Mouse (Mus musculus) hindbrain, embryonic 11.5 days (tissue): ENCODE results near the gene Hs1bp3. TPM values are rescaled to one million over a fixed set of nuclear protein-coding genes. Genes with fewer than 3 reads are reported as not detected.

Experiments
- ATAC-seq: fragments of 200-750 bp; cut with Nextera tagmentation; 2 replicates; pipeline ENCODE4 v1.8.0; 2017; ENCODE audit warnings: mild to moderate bottlenecking, moderate TSS enrichment, moderate library complexity; ENCODE audit not compliant: low FRiP score
- DNase-seq: peaks from one replicate; pipeline ENCODE4 v3.0.0-alpha.2; 2015; ENCODE audit warnings: low spot score
- H3K27ac ChIP-seq: fragments of 300-500 bp; sonication (generic); 2 replicates; pipeline ENCODE4 v1.5.1; 2014; ENCODE audit warnings: mild to moderate bottlenecking, low read depth, low read length
- H3K27me3 ChIP-seq: fragments of 300-500 bp; sonication (generic); 2 replicates; pipeline ENCODE4 v1.6.1; 2014; ENCODE audit warnings: mild to moderate bottlenecking, low read length, moderate library complexity, mixed read lengths; ENCODE audit not compliant: control insufficient read depth, insufficient read depth
- H3K36me3 ChIP-seq: fragments of 300-500 bp; sonication (generic); 2 replicates; pipeline ENCODE4 v1.6.1; 2014; ENCODE audit warnings: mild to moderate bottlenecking, low read length, moderate library complexity, mixed read lengths; ENCODE audit not compliant: control insufficient read depth, insufficient read depth
- H3K4me1 ChIP-seq: fragments of 300-500 bp; sonication (generic); replicated peaks from 2 replicates; pipeline ENCODE4 v1.6.1; 2014; ENCODE audit warnings: low read length, mixed read lengths; ENCODE audit not compliant: control insufficient read depth, insufficient read depth
- H3K4me2 ChIP-seq: fragments of 300-500 bp; sonication (generic); replicated peaks from 2 replicates; pipeline ENCODE4 v1.6.1; 2014; ENCODE audit warnings: mild to moderate bottlenecking, low read depth, low read length
- H3K4me3 ChIP-seq: fragments of 300-500 bp; sonication (generic); 2 replicates; pipeline ENCODE4 v1.5.1; 2014; ENCODE audit warnings: low read depth, low read length
- H3K9ac ChIP-seq: fragments of 300-500 bp; sonication (generic); 2 replicates; pipeline ENCODE4 v1.6.1; 2014; ENCODE audit warnings: low read depth, low read length
- H3K9me3 ChIP-seq: fragments of 300-500 bp; sonication (generic); 2 replicates; pipeline ENCODE4 v1.6.1; 2016; ENCODE audit warnings: low read length; ENCODE audit not compliant: control insufficient read depth
- WGBS: fragments of 180-500 bp; shearing (Covaris S2); extraction: QIAGEN DNeasy Blood & Tissue Kit; methylation state at CpG from one replicate; pipeline ENCODE4 v1.1.7; 2014; 5-methylcytosine and 5-hydroxymethylcytosine counted together
- polyA plus RNA-seq: library from polyadenylated mRNA; unstranded; fragments of >200 nt; fragmentation: Nextera tagmentation; extraction: Ambion mirVana; gene quantifications from 2 replicates; pipeline ENCODE4 v1.2.1, GENCODE M21; 2014

Hs1bp3 gene
- 6.9 TPM in 2 replicates for polyA plus RNA-seq

DNA sequence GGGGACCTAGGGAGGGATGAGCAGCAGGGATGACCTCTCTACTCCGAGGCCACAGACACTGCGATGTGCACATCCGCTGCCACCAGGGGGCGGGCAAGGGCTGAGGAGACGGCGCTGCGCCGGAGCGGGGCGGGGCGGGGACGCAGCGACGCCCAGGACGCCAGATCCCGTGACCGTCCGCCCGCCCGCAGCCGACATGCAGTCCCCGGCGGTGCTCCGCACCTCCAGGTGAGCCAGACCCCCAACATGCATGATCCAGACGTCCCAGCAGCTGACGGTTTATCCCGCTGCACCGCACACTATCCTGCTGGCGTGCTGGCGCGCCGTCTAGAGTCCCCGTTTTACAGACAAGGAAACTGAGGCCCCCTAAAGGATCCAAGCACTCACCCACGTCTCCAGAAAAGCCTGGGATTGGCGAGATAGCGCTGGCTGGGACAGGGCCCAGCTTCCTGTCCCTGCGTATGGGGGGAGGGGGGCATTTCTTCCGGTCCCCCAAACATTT lies at the start of gene Hs1bp3:
Hs1bp3 (plus strand) TSS at position 163 of the 502 bp plus-strand sequence.
- H3K4me1 ChIP-seq, result 0 out of 2 replicates have a peak, but pooled peaks cover 2% of the 10 kb centered on the region
- no peaks in the 10 kb centered on the region; the same call in 1 of the 2 replicates for H3K27me3 ChIP-seq
- WGBS, result 3% methylated on average over 38 of the region's 38 CpGs
- DNase-seq (peak; percentile 97), ATAC-seq (peak; percentile 88)
- peak within 1 kb of the TSS; percentile 71 for H3K9ac ChIP-seq
- H3K4me2 ChIP-seq, result peak within 1 kb of the TSS; percentile 77
- H3K9me3 ChIP-seq, result no peaks in the 10 kb centered on the region
- H3K36me3 ChIP-seq, result no peaks in the 10 kb centered on the region
- H3K27ac ChIP-seq, result no peak within 1 kb of the TSS
- peak within 1 kb of the TSS; percentile 56 for H3K4me3 ChIP-seq

DNA sequence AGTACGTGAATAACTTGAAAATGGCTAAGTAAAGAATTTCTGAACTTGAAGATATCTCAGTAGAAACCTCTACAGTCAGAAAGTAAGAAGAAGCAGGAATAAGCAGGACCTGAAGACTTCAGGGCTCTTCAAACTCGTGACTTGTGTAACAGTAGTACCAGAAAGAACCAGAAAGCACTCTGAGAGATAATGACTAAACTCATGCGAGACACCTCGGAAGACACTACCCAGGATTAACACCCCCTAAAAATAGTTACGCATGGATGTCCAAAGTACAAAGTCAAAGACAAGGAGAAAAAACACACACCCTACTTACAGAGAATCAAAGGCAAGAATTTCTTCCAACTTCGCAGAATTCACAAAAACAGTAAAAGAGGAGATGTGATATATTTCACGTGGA lies 46.9 kb upstream of the Hs1bp3 start:
- H3K4me1 ChIP-seq, result no peaks in the 10 kb centered on the region
- ATAC-seq (no peak), DNase-seq (no peak)
- no peak overlapping the region for H3K9ac ChIP-seq
- 96% methylated on average over 7 of the region's 7 CpGs for WGBS
- no peaks in the 10 kb centered on the region for H3K27me3 ChIP-seq
- H3K36me3 ChIP-seq, result no peaks in the 10 kb centered on the region
- H3K27ac ChIP-seq, result no peak overlapping the region
- H3K4me3 ChIP-seq, result no peak overlapping the region
- H3K9me3 ChIP-seq, result no peaks in the 10 kb centered on the region
- H3K4me2 ChIP-seq, result no peak overlapping the region

DNA sequence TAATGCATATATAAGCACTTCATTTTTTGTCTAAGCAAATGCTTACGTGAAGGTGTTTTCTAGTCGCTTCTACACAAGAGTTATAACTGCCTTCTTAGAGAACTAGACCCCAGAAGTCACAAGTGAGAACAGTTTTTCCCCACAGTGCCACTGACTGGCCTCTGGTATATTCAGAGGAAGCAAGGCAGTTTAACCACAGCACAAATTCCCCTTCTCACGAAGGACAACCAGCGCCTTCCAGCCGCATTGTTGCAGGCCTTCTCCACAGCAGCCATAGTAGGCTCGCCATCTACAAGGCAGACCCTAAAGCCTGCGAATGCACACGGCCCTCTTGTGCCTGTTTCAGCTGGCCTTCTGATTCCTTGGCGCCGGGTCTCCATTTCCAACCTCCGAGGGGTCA lies 43.6 kb upstream of the Hs1bp3 start:
- no peak overlapping the region for H3K4me2 ChIP-seq
- no peak overlapping the region for H3K27ac ChIP-seq
- H3K4me3 ChIP-seq, result no peak overlapping the region
- no peaks in the 10 kb centered on the region for H3K9me3 ChIP-seq
- H3K9ac ChIP-seq, result no peak overlapping the region
- WGBS, result 92% methylated on average over 11 of the region's 11 CpGs
- no peaks in the 10 kb centered on the region for H3K4me1 ChIP-seq
- DNase-seq (no peak), ATAC-seq (no peak)
- no peaks in the 10 kb centered on the region for H3K36me3 ChIP-seq
- no peaks in the 10 kb centered on the region for H3K27me3 ChIP-seq

DNA sequence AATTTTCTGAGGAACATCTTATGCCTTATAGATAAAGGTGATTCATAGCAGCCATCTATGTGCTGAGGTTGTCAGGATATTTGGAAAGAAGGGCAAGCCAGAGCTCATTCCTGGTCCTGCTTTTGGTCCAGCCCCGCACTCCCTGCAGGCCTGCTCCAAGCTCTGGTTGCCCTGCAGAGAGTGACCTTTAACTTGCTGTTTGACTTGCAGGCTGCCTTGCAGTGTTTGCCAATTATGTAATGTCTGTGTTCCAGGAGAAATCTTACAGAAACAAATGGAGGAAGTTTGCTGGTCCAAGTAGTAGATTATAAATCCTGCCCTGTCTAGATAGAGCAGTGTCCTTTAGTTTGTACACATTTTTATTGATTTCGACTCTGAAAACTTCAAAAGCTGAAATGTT lies 41.8 kb upstream of the Hs1bp3 start:
- 93% methylated on average over 2 of the region's 2 CpGs for WGBS
- ATAC-seq, result no peak
- Histone ChIP-seq H3K27me3 (no peaks in the 10 kb centered on the region), H3K36me3 (no peaks in the 10 kb centered on the region), H3K4me3 (no peak overlapping the region), H3K4me2 (no peak overlapping the region), H3K27ac (no peak overlapping the region), H3K9me3 (no peaks in the 10 kb centered on the region), H3K9ac (no peak overlapping the region), H3K4me1 (no peaks in the 10 kb centered on the region)
- DNase-seq, result no peak

DNA sequence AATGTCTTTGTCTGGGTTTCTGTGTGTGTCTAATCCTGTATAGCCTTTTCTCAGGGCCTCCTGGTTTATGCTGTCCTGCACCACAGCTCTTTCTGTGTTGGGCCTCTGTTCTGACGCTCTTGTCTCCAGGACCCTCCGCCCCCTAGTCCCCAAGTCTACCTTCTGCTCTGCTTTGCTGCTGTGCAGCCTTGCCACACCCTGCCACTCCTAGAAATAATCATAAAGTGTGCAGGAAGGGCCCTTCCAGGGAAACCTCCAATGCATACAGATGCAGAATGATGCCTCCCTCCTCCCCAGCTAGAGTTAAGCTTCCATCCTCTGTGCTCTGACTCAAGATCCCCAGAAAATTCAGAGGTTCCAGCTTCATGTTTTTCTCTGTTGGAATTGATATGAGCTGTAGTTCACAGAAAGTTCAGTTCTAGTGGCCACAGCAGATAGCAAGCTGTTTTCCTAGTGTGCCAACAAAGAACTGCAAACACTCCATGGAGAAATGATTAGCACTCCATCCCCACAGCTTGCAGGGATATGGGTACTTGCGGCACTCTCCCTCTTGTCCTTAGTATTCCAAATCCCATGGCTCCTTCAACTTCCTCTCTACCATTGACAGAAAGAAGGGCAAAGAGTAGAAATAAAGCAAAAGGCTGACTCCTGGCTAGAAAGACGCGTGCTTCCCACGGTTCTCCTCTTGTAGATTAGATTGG lies 39.6 kb upstream of the Hs1bp3 start:
- H3K4me3 ChIP-seq, result no peak overlapping the region
- H3K27ac ChIP-seq, result no peak overlapping the region; the same call in 1 of the 2 replicates
- H3K9me3 ChIP-seq, result no peaks in the 10 kb centered on the region
- no peaks in the 10 kb centered on the region for H3K4me1 ChIP-seq
- H3K4me2 ChIP-seq, result no peak overlapping the region
- over 99% methylated on average over 6 of the region's 6 CpGs for WGBS
- H3K36me3 ChIP-seq, result no peaks in the 10 kb centered on the region
- ATAC-seq (no peak), DNase-seq (no peak)
- H3K9ac ChIP-seq, result no peak overlapping the region
- no peaks in the 10 kb centered on the region for H3K27me3 ChIP-seq

DNA sequence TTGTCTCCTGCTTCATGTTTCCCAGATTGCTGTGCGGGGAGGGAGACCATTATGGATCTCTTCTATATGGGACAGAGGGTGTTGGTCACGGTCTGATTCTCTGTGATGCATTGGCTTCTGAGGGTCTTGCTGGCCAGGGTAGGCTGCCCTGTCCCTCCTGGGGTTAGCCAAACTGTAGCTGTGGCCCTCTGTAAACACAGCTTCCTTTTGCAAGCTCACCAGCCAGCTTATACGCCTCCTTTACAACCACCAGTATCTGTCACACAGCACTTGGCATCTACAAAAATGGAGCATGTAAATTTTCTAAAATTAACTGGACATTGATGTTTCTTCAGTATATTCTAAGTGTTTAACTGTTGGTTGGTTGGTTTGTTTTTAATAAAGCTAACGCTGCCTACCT lies 37.8 kb upstream of the Hs1bp3 start:
- no peak for DNase-seq
- Histone ChIP-seq H3K36me3 (no peaks in the 10 kb centered on the region), H3K27me3 (no peaks in the 10 kb centered on the region), H3K9ac (no peak overlapping the region), H3K4me1 (no peaks in the 10 kb centered on the region), H3K4me3 (no peak overlapping the region), H3K4me2 (no peak overlapping the region), H3K27ac (no peak overlapping the region), H3K9me3 (no peaks in the 10 kb centered on the region)
- WGBS, result 83% methylated on average over 4 of the region's 4 CpGs
- ATAC-seq, result no peak

DNA sequence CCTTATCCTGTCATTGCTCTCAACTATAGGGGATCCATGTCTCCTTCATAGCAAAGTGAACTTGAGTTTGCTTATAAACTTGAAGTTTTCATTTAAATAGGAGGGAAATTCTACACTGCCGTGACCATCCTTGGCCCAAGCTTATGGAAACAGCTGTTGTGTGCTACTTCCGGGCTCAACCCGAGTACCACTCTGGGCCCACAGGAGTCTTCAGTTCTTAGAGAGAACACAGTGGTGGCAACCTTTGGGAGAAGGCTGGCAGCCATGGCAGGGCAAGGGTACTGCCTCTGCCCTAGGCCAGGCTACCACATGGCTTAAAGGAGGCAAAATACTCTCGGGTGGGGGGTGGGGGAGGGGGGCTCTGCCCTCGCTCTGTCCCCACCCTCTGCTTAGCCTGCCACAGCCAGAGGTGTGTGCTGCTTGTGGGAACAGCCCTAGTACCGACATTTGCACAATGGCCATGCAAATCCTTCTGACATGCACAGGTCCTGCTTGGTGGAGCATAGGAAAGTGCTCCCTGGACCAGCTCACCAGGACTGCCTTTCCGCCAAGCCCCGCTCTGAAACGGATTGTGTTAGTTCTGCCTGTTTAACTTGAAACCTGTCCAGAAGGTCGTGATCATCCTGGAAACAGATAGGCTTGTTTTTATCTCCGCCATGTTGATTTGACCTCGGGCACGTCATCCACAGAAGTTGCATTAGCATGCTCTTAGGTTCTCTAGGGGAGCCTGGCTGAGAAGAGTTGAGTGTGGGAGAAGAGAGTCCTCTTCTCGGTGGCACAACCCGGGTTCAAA lies 31.8 kb upstream of the Hs1bp3 start:
- H3K27ac ChIP-seq, result no peak overlapping the region
- DNase-seq (no peak), ATAC-seq (no peak; the same call in 1 of the 2 replicates)
- H3K9ac ChIP-seq, result no peak overlapping the region
- no peaks in the 10 kb centered on the region for H3K4me1 ChIP-seq
- no peaks in the 10 kb centered on the region for H3K36me3 ChIP-seq
- H3K4me3 ChIP-seq, result no peak overlapping the region
- no peaks in the 10 kb centered on the region for H3K9me3 ChIP-seq
- WGBS, result 85% methylated on average over 15 of the region's 15 CpGs
- no peak overlapping the region for H3K4me2 ChIP-seq
- no peaks in the 10 kb centered on the region for H3K27me3 ChIP-seq

DNA sequence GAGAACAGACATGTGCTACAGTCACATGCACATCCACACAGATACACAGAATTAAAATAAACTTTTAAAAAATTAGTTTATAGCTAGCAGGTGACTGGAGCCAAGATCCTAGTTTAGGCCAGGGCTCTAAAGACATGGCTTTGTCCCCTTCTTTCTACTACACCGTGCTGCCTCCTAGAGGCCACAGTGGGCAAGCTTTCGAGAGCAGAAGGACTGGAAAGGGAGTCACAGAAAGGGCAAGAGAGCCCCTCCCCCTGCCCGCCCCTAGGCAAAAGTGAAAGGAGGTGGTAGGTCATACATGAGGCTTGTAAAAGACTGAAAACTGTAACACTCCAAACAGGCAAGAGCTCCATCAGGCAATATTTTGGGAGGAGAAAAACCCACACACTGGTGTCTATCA lies 25.3 kb upstream of the Hs1bp3 start:
- Histone ChIP-seq H3K4me1 (no peaks in the 10 kb centered on the region), H3K9me3 (no peaks in the 10 kb centered on the region), H3K36me3 (no peaks in the 10 kb centered on the region), H3K27me3 (no peaks in the 10 kb centered on the region), H3K4me3 (no peak overlapping the region), H3K9ac (no peak overlapping the region), H3K27ac (no peak overlapping the region), H3K4me2 (no peak overlapping the region)
- ATAC-seq (no peak), DNase-seq (no peak)
- WGBS, result 65% methylated on average over 3 of the region's 3 CpGs
